Mouse (Mus musculus) heart, embryonic 11.5 days (tissue): Measurements from ENCODE around the gene Pxmp2. TPM values are rescaled to one million over a fixed set of nuclear protein-coding genes. Genes with fewer than 3 reads are reported as not detected.

ENCODE experiments used
- ATAC-seq: fragments of 200-750 bp; cut with Nextera tagmentation; replicated peaks from 2 replicates; pipeline ENCODE4 v1.8.0; 2017; ENCODE audit warnings: moderate library complexity; ENCODE audit not compliant: insufficient number of reproducible peaks, low FRiP score, low TSS enrichment
- H3K27ac ChIP-seq: fragments of 300-500 bp; sonication (generic); 2 replicates; pipeline ENCODE4 v1.5.1; 2014; ENCODE audit warnings: mild to moderate bottlenecking, low read depth, low read length
- H3K27me3 ChIP-seq: fragments of 300-500 bp; sonication (generic); 2 replicates; pipeline ENCODE4 v1.6.1; 2014; ENCODE audit warnings: mild to moderate bottlenecking, low read length, mixed read lengths; ENCODE audit not compliant: control insufficient read depth, insufficient read depth
- H3K36me3 ChIP-seq: fragments of 300-500 bp; sonication (generic); 2 replicates; pipeline ENCODE4 v1.6.1; 2014; ENCODE audit warnings: mild to moderate bottlenecking, low read length, moderate library complexity, mixed read lengths; ENCODE audit not compliant: control insufficient read depth, insufficient read depth
- H3K4me1 ChIP-seq: fragments of 300-500 bp; sonication (generic); 2 replicates; pipeline ENCODE4 v1.6.1; 2014; ENCODE audit warnings: low read length; ENCODE audit not compliant: control insufficient read depth, insufficient read depth
- H3K4me2 ChIP-seq: fragments of 300-500 bp; sonication (generic); 2 replicates; pipeline ENCODE4 v1.6.1; 2014; ENCODE audit warnings: mild to moderate bottlenecking, moderate library complexity
- H3K4me3 ChIP-seq: fragments of 300-500 bp; sonication (generic); 2 replicates; pipeline ENCODE4 v1.5.1; 2014; ENCODE audit warnings: low read depth, low read length
- H3K9ac ChIP-seq: fragments of 300-500 bp; sonication (generic); 2 replicates; pipeline ENCODE4 v1.6.1; 2014; ENCODE audit warnings: mild to moderate bottlenecking, low read depth, low read length, moderate library complexity
- H3K9me3 ChIP-seq: fragments of 300-500 bp; sonication (generic); replicated peaks from 2 replicates; pipeline ENCODE4 v1.6.1; 2016; ENCODE audit warnings: low read length; ENCODE audit not compliant: control insufficient read depth
- WGBS: fragments of 180-500 bp; shearing (Covaris S2); extraction: QIAGEN DNeasy Blood & Tissue Kit; methylation state at CpG from one replicate; pipeline ENCODE4 v1.1.7; 2014; ENCODE audit not compliant: insufficient replicate concordance; 5-methylcytosine and 5-hydroxymethylcytosine counted together
- polyA plus RNA-seq: library from polyadenylated mRNA; unstranded; fragments of >200 nt; fragmentation: Nextera tagmentation; extraction: Ambion mirVana; gene quantifications from 2 replicates; pipeline ENCODE4 v1.2.1, GENCODE M21; 2014

The Pxmp2 gene
- polyA plus RNA-seq, 1 experiment from 2014 or later: 15.1 TPM

DNA sequence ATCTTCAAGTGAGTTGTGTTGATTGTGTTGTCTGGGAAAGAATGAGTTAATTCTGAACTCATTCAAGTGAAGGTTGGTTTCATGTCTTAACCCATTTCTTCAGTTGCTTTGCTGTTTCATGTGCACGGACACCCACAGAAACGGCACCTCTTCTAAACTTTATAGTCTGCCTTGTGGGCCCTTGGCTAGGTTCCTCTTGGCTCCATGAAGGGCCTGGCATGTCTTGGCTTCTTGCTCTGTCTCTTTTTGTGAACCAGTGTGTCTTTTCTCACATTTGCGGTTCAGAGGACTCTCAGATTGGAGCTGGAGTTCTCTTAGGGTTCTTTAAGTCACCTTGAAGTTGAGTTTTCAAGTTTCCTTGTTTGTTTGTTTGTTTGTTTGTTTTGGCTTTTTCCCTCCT, 60.9 kb downstream of the Pxmp2 start:
- peaks cover 3% of the 10 kb centered on the region; the same call in 1 of the 2 replicates for H3K4me1 ChIP-seq
- no peak overlapping the region for H3K9ac ChIP-seq
- H3K4me3 ChIP-seq: no peak overlapping the region
- WGBS: 84% methylated on average over 3 of the region's 3 CpGs
- no peak overlapping the region for H3K4me2 ChIP-seq
- no peaks in the 10 kb centered on the region for H3K9me3 ChIP-seq
- ATAC-seq: no peak
- H3K27ac ChIP-seq: no peak overlapping the region
- peaks cover 24% of the 10 kb centered on the region for H3K36me3 ChIP-seq
- H3K27me3 ChIP-seq: no peaks in the 10 kb centered on the region

Other genes starting within 250 kb of the Pxmp2 start
- 1.7 and 3.5 TPM in 2 replicates for gene Gm17655, start 213.7 kb downstream of the Pxmp2 start, polyA plus RNA-seq
- gene Gm35315, start 191.8 kb downstream of the Pxmp2 start, polyA plus RNA-seq: 0.24 and 1.0 TPM in 2 replicates
- 0.32 and 0.33 TPM in 2 replicates for gene Plcxd1, start 186.2 kb downstream of the Pxmp2 start, polyA plus RNA-seq
- 18.1 and 19.8 TPM in 2 replicates for gene Gtpbp6, start 178.0 kb downstream of the Pxmp2 start, polyA plus RNA-seq
- 1.8 and 2.9 TPM in 2 replicates for gene Zfp605, start 176.1 kb downstream of the Pxmp2 start, polyA plus RNA-seq
- 35.7 and 38.1 TPM in 2 replicates for gene Chfr, start 150.3 kb downstream of the Pxmp2 start, polyA plus RNA-seq
- gene Golga3, start 109.5 kb downstream of the Pxmp2 start, polyA plus RNA-seq: 19.2 and 20.9 TPM in 2 replicates
- 24.8 and 28.7 TPM in 2 replicates for gene Ankle2, start 55.2 kb downstream of the Pxmp2 start, polyA plus RNA-seq
- gene Pgam5, start 16.3 kb downstream of the Pxmp2 start, polyA plus RNA-seq: 55.4 and 64.6 TPM in 2 replicates
- gene Pole, start 120 bp upstream of the Pxmp2 start, polyA plus RNA-seq: 21.2 and 25.7 TPM in 2 replicates
- gene P2rx2, start 57.0 kb upstream of the Pxmp2 start, polyA plus RNA-seq: 0.27 TPM in 1 of 2 replicates, not detected in the other
- gene Lrcol1, start 58.5 kb upstream of the Pxmp2 start, polyA plus RNA-seq: not detected in 2 replicates
- 8.1 and 10.2 TPM in 2 replicates for gene Fbrsl1, start 162.3 kb upstream of the Pxmp2 start, polyA plus RNA-seq